Mouse (Mus musculus) limb, embryonic 14.5 days (tissue): ENCODE results near the gene Plekhg6. TPM values are rescaled to one million over a fixed set of nuclear protein-coding genes. Genes with fewer than 3 reads are reported as not detected.

Experiments
- ATAC-seq: fragments of 200-750 bp; cut with Nextera tagmentation; 2 replicates; pipeline ENCODE4 v1.8.0; 2017; ENCODE audit warnings: low read depth, moderate number of reproducible peaks, moderate TSS enrichment; ENCODE audit not compliant: low FRiP score
- DNase-seq: peaks from one replicate; pipeline ENCODE4 v3.0.0-alpha.2; 2015; ENCODE audit warnings: low spot score
- H3K27ac ChIP-seq: fragments of 300-500 bp; sonication (generic); replicated peaks from 2 replicates; pipeline ENCODE4 v1.5.1; 2014; ENCODE audit warnings: low read depth, mild to moderate bottlenecking, low read length, moderate library complexity, mixed read lengths
- H3K27me3 ChIP-seq: fragments of 300-500 bp; sonication (generic); 2 replicates; pipeline ENCODE4 v1.6.1; 2014; ENCODE audit warnings: low read length, mixed read lengths; ENCODE audit not compliant: control insufficient read depth, insufficient read depth
- H3K36me3 ChIP-seq: fragments of 300-500 bp; sonication (generic); 2 replicates; pipeline ENCODE4 v1.6.1; 2014; ENCODE audit warnings: mild to moderate bottlenecking, low read length, moderate library complexity, mixed read lengths; ENCODE audit not compliant: control insufficient read depth, insufficient read depth
- H3K4me1 ChIP-seq: fragments of 300-500 bp; sonication (generic); 2 replicates; pipeline ENCODE4 v1.6.1; 2014; ENCODE audit warnings: antibody characterized with exemption, low read length, mixed read lengths; ENCODE audit not compliant: control insufficient read depth, insufficient read depth
- H3K4me2 ChIP-seq: fragments of 300-500 bp; sonication (generic); replicated peaks from 2 replicates; pipeline ENCODE4 v1.6.1; 2014; ENCODE audit warnings: low read depth, mild to moderate bottlenecking, low read length, moderate library complexity; ENCODE audit not compliant: severe bottlenecking
- H3K4me3 ChIP-seq: fragments of 300-500 bp; sonication (generic); replicated peaks from 2 replicates; pipeline ENCODE4 v1.5.1; 2014; ENCODE audit warnings: low read length
- H3K9ac ChIP-seq: fragments of 300-500 bp; sonication (generic); 2 replicates; pipeline ENCODE4 v1.6.1; 2014; ENCODE audit warnings: mild to moderate bottlenecking, low read depth, low read length, moderate library complexity; ENCODE audit not compliant: severe bottlenecking
- H3K9me3 ChIP-seq: fragments of 300-500 bp; sonication (generic); 2 replicates; pipeline ENCODE4 v1.6.1; 2016; ENCODE audit warnings: low read length; ENCODE audit not compliant: control insufficient read depth
- POLR2A ChIP-seq: fragments of 200-500 bp; IDR thresholded peaks from 2 replicates; pipeline ENCODE4 v1.8.0; 2012; ENCODE audit warnings: inconsistent platforms, mild to moderate bottlenecking, moderate library complexity, borderline replicate concordance; ENCODE audit not compliant: insufficient read depth, insufficient read length; ENCODE audit errors: extremely low read depth
- WGBS: fragments of 180-500 bp; shearing (Covaris S2); extraction: QIAGEN DNeasy Blood & Tissue Kit; methylation state at CpG from one replicate; pipeline ENCODE4 v1.1.7; 2014; 5-methylcytosine and 5-hydroxymethylcytosine counted together
- polyA plus RNA-seq, 2 experiments: library from polyadenylated mRNA; depleted of rRNA in 1 of 2; stranded (reverse) in 1 of 2; unstranded in 1 of 2; fragments of >200 nt; fragmentation: Nextera tagmentation in 1 of 2; extraction: Ambion mirVana in 1 of 2; gene quantifications; 2 replicates each; pipeline versions ENCODE4 v1.2.1 to v1.2.3; 2012 to 2014

Gene Plekhg6
- polyA plus RNA-seq, 2 experiments: 1.3 to 1.6 TPM

DNA sequence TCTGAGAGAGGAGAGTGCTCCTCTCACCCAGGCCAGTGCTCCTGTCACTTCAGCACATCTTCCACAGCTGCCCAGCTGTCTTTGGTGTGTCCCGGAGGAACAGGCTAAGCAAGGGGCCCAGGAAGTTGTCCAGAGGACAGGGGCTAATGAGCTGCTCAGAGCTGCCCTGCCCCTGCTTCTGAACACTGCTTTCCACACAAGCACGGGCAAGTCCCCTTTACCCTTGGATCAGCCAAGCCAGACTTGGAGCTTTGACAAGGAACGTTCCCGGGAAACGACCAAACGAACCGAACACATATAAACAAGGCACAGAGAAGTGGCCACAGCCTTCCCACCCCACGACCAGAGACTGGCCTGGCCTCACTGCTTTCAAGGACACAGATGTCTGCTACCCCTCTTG, 36.5 kb downstream of the Plekhg6 start:
- no peak overlapping the region for H3K4me2 ChIP-seq
- ATAC-seq: no peak
- 26% methylated on average over 8 of the region's 8 CpGs for WGBS

DNA sequence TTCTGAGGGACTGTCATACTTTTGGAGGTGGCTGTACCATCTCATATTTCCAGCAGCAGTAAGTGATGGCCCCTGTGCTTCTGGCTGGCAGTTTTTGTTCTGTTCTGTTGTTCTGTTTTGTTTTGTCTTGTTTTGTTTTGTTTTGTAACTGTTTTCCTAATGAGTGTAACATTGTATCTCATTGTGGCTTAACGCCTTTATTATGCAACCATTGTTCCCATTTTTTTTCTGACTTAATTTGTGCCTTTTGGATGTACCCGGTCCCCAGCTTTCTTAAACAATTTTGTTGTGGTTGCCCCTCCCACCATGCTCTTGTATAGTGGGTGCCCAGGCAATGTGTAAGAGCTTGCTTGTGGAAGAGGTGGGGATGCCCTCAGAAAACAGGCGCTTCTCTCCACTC, 38.4 kb downstream of the Plekhg6 start:
- DNase-seq (no peak), ATAC-seq (no peak)
- Histone ChIP-seq H3K9ac (no peak overlapping the region), H3K27ac (no peak overlapping the region), H3K9me3 (no peaks in the 10 kb centered on the region), H3K36me3 (no peaks in the 10 kb centered on the region), H3K4me1 (peaks cover 4% of the 10 kb centered on the region), H3K4me3 (no peak overlapping the region), H3K4me2 (no peak overlapping the region), H3K27me3 (no peaks in the 10 kb centered on the region)
- no peak for TF ChIP-seq POLR2A
- 75% methylated on average over 3 of the region's 3 CpGs for WGBS

More for the DNA sequence above, 36.5 kb downstream of the Plekhg6 start:
- no peak overlapping the region for H3K27ac ChIP-seq
- H3K4me1 ChIP-seq: peaks cover 11% of the 10 kb centered on the region
- no peaks in the 10 kb centered on the region for H3K27me3 ChIP-seq
- DNase-seq: no peak
- H3K36me3 ChIP-seq: no peaks in the 10 kb centered on the region
- no peak for TF ChIP-seq POLR2A
- no peaks in the 10 kb centered on the region for H3K9me3 ChIP-seq
- no peak overlapping the region for H3K9ac ChIP-seq
- no peak overlapping the region for H3K4me3 ChIP-seq

DNA sequence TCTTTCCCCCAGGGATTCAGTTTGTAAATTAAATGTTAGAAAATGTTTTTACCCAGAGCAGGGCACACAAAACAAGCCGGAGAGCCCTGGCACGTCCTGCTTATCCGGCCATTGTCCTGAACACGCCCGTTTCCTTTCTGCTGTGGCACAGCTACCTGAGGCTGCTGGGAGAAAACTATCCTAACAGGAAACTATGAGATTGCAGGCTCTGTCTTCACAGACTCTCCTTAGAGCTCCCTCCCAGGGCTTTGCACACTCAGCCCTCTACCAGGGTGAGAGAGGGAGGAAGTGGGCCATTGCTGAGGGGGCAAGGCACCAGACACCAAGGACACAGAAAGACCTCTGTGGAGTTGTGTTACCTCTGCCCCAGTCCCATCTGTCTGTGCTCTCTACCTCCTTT, 40.3 kb downstream of the Plekhg6 start:
- no peak for ATAC-seq
- no peaks in the 10 kb centered on the region for H3K27me3 ChIP-seq
- no peaks in the 10 kb centered on the region for H3K9me3 ChIP-seq
- peaks cover 4% of the 10 kb centered on the region for H3K4me1 ChIP-seq
- no peak for DNase-seq
- H3K27ac ChIP-seq: no peak overlapping the region
- H3K4me3 ChIP-seq: no peak overlapping the region
- H3K36me3 ChIP-seq: no peaks in the 10 kb centered on the region
- H3K4me2 ChIP-seq: no peak overlapping the region
- WGBS: 72% methylated on average over 5 of the region's 5 CpGs
- TF ChIP-seq POLR2A: no peak
- H3K9ac ChIP-seq: no peak overlapping the region

DNA sequence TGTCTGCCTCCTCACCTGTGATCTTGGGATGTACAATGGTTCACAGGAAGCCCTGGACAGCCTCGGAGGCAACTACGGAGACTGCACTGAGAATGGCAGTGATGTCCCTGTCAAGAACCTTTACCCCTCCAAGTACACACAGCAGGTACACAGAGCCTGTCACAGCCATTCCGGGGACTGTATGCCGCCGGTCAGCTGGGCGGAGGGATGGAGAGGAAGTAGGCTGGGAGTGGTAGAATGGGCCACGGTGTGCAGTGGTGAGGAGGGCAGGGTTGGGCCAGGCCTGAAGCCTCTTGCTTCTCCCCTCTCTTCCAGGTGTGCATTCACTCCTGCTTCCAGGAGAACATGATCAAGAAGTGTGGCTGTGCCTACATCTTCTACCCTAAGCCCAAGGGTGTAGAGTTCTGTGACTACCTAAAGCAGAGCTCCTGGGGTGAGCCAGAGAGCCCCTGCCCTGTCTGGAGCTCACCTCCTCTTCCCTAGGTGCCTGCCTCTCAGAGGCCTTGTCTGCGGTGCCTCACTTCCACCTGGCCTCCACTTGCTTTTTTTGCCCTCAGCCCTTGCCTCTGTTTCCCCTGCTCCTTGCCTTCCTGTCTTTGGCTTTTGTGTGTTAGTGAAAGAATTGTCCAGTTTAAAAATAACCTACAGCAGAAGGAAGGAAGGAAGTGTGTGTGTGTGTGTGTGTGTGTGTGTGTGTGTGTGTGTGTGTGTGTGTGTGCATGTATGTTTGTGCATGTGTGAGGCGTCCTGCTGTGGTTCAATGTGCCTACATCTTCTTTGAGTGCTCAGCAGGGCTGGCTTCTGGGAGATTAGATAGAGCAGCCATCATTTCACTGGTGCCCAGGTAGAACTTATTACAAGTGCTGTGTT, 41.6 kb downstream of the Plekhg6 start:
- no peaks in the 10 kb centered on the region for H3K27me3 ChIP-seq
- H3K9ac ChIP-seq: no peak overlapping the region
- no peak for ATAC-seq
- H3K4me2 ChIP-seq: no peak overlapping the region
- no peak for DNase-seq
- no peak overlapping the region for H3K27ac ChIP-seq
- no peaks in the 10 kb centered on the region for H3K36me3 ChIP-seq
- 75% methylated on average over 9 of the region's 9 CpGs for WGBS
- TF ChIP-seq POLR2A: no peak
- H3K4me1 ChIP-seq: peaks cover 3% of the 10 kb centered on the region
- H3K9me3 ChIP-seq: no peaks in the 10 kb centered on the region
- no peak overlapping the region for H3K4me3 ChIP-seq

DNA sequence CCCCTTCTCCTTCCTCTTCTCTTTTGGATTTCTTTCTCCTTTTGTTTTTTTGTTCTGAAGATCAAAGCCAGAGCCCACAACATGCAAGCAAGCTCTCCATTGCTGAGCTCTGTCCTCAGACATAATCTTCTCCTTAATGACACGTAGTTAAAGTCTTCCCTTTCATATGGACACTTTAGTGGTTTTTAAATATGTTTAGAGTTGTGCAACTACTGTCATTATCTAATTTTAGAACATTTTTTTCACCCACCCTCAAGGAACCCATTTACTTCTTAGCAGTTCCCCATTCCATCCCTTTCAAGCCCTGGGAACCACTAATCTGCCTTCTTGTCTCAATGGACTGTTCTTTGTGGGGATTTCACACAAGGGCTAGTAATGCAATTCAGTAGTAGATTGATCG, 46.2 kb downstream of the Plekhg6 start:
- 69% methylated on average over 2 of the region's 2 CpGs for whole genome bisulfite sequencing
- Histone ChIP-seq H3K27ac (no peak overlapping the region), H3K4me3 (no peak overlapping the region), H3K4me2 (no peak overlapping the region), H3K27me3 (no peaks in the 10 kb centered on the region), H3K9ac (no peak overlapping the region), H3K36me3 (no peaks in the 10 kb centered on the region), H3K9me3 (no peaks in the 10 kb centered on the region), H3K4me1 (peaks cover 8% of the 10 kb centered on the region)
- no peak for TF ChIP-seq POLR2A
- DNase-seq (no peak), ATAC-seq (no peak)
